Mouse (Mus musculus): ENCODE measurements at regions not wholly inside any gene's neighbourhood (a gene's known extent, or its start where the extent isn't known, plus 50 kb on each side); places are given as distances from the start of the nearest gene placed in this dataset.
"Not testable (repeated sequence)": the region's sequence is repeated elsewhere in the genome, so short reads cannot be mapped to it uniquely, and the experiment has no call there.

GRCm38 (mm10) chr2:48315306-48315705 is 498.6 kb upstream of the Acvr2a start:
- Histone ChIP-seq H3K4me1 (replicated peaks) (no peaks in the 10 kb centered on the region), H3K4me2 (no peak overlapping the region), H3K36me3 (no peaks in the 10 kb centered on the region), H3K27me3 (replicated peaks) (no peaks in the 10 kb centered on the region), H3K9ac (no peak overlapping the region), H3K9me3 (replicated peaks) (no peaks in the 10 kb centered on the region), H3K27ac (ENCODE audit: poor library complexity, severe bottlenecking) (no peak overlapping the region), H3K4me3 (no peak overlapping the region)
- no peak for ATAC-seq (ENCODE audit: insufficient number of reproducible peaks, low FRiP score)
- 87% methylated on average over 3 of the region's 3 CpGs for WGBS

DNA sequence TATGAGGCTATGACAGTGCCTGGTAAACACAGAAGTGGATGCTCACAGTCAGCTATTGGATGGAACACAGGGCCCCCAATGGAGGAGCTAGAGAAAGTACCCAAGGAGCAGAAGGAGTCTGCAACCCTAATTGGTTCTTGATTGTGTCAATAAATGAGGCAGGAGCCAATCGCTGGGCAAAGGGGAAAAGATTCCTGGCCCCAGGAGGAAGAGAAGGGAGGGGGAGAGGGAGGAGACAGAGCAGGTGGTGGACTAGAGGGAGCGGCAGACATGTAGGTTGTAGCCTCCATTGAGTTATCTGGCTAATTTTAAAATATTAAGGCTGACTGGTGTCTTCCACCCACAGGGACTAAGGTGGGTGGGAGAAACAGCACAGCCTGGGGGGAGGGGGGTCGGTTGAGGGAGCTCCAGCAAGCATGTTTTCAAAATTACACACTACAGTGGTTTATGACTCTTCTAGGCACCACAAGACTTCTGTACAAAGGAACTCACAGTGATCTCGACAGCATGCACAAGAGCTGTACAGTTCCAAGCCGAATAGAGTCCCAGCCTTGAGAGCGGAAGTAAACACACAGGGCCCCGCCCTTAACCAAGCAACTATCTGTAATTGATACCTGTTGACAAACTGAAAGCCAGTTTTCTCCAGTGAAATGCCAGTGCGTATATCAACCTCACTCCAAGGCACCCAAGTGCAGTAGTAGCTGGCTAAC is 497.6 kb upstream of the Acvr2a start:
- Histone ChIP-seq H3K27ac (ENCODE audit: poor library complexity, severe bottlenecking) (no peak overlapping the region), H3K4me2 (no peak overlapping the region), H3K4me3 (no peak overlapping the region), H3K9ac (no peak overlapping the region), H3K9me3 (replicated peaks) (no peaks in the 10 kb centered on the region), H3K36me3 (no peaks in the 10 kb centered on the region), H3K27me3 (replicated peaks) (no peaks in the 10 kb centered on the region), H3K4me1 (replicated peaks) (no peaks in the 10 kb centered on the region)
- WGBS: 80% methylated on average over 8 of the region's 8 CpGs
- ATAC-seq (ENCODE audit: insufficient number of reproducible peaks, low FRiP score): no peak

DNA sequence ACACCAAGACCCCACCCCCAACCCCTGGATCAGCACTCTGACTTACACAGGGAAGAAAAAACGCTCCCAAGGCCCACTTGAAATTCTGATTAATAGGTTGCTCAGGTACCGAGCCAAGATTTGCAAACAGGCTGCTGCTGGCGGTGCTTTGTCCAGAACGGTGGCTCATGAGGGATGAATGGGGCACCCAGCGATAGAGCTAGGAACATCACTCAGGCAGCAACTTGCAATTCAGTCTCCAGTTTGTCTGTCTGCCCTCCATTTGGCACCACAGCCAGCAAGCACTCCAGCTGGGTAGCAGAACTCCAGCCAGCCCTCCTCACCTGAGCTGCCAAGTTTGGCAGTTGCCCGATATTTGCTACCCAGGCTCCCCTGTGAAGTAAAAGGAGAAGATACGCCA is 496.1 kb upstream of the Acvr2a start:
- H3K27ac ChIP-seq (ENCODE audit: poor library complexity, severe bottlenecking): no peak overlapping the region
- no peaks in the 10 kb centered on the region for H3K27me3 ChIP-seq (replicated peaks)
- no peak for ATAC-seq (ENCODE audit: insufficient number of reproducible peaks, low FRiP score)
- no peak overlapping the region for H3K4me3 ChIP-seq
- H3K4me1 ChIP-seq (replicated peaks): no peaks in the 10 kb centered on the region
- no peak overlapping the region for H3K9ac ChIP-seq
- H3K4me2 ChIP-seq: no peak overlapping the region
- 64% methylated on average over 7 of the region's 7 CpGs for WGBS
- H3K9me3 ChIP-seq (replicated peaks): no peaks in the 10 kb centered on the region
- H3K36me3 ChIP-seq: no peaks in the 10 kb centered on the region

GRCm38 (mm10) chr2:48318384-48319030 is 495.4 kb upstream of the Acvr2a start:
- Histone ChIP-seq H3K27ac (ENCODE audit: poor library complexity, severe bottlenecking) (no peak overlapping the region), H3K36me3 (no peaks in the 10 kb centered on the region), H3K27me3 (replicated peaks) (no peaks in the 10 kb centered on the region), H3K4me2 (no peak overlapping the region), H3K9ac (no peak overlapping the region), H3K4me1 (replicated peaks) (no peaks in the 10 kb centered on the region), H3K4me3 (no peak overlapping the region), H3K9me3 (replicated peaks) (no peaks in the 10 kb centered on the region)
- no peak for ATAC-seq (ENCODE audit: insufficient number of reproducible peaks, low FRiP score)
- 57% methylated on average over 8 of the region's 8 CpGs for WGBS

GRCm38 (mm10) chr2:48321471-48321870 is 492.4 kb upstream of the Acvr2a start:
- Histone ChIP-seq H3K27ac (ENCODE audit: poor library complexity, severe bottlenecking) (no peak overlapping the region), H3K4me1 (replicated peaks) (no peaks in the 10 kb centered on the region), H3K36me3 (no peaks in the 10 kb centered on the region), H3K9ac (no peak overlapping the region), H3K4me3 (no peak overlapping the region), H3K4me2 (no peak overlapping the region), H3K9me3 (replicated peaks) (no peaks in the 10 kb centered on the region), H3K27me3 (replicated peaks) (no peaks in the 10 kb centered on the region)
- no peak for ATAC-seq (ENCODE audit: insufficient number of reproducible peaks, low FRiP score)
- WGBS: 77% methylated on average over 4 of the region's 4 CpGs

GRCm38 (mm10) chr2:48322278-48322677 is 491.6 kb upstream of the Acvr2a start:
- 67% methylated on average over 5 of the region's 5 CpGs for WGBS
- no peak overlapping the region for H3K4me2 ChIP-seq
- ATAC-seq (ENCODE audit: insufficient number of reproducible peaks, low FRiP score): no peak
- no peaks in the 10 kb centered on the region for H3K27me3 ChIP-seq (replicated peaks)
- H3K36me3 ChIP-seq: no peaks in the 10 kb centered on the region
- H3K4me3 ChIP-seq: no peak overlapping the region
- no peaks in the 10 kb centered on the region for H3K9me3 ChIP-seq (replicated peaks)
- H3K9ac ChIP-seq: no peak overlapping the region
- H3K27ac ChIP-seq (ENCODE audit: poor library complexity, severe bottlenecking): no peak overlapping the region
- H3K4me1 ChIP-seq (replicated peaks): no peaks in the 10 kb centered on the region

- Histone ChIP-seq H3K9ac (no peak overlapping the region), H3K4me2 (no peak overlapping the region), H3K4me1 (replicated peaks) (no peaks in the 10 kb centered on the region), H3K27me3 (replicated peaks) (no peaks in the 10 kb centered on the region), H3K27ac (ENCODE audit: poor library complexity, severe bottlenecking) (no peak overlapping the region), H3K36me3 (no peaks in the 10 kb centered on the region), H3K4me3 (no peak overlapping the region), H3K9me3 (replicated peaks) (no peaks in the 10 kb centered on the region)
- ATAC-seq (ENCODE audit: insufficient number of reproducible peaks, low FRiP score): no peak
Measured at GRCm38 (mm10) chr2:48328204-48328603, 485.7 kb upstream of the Acvr2a start.

DNA sequence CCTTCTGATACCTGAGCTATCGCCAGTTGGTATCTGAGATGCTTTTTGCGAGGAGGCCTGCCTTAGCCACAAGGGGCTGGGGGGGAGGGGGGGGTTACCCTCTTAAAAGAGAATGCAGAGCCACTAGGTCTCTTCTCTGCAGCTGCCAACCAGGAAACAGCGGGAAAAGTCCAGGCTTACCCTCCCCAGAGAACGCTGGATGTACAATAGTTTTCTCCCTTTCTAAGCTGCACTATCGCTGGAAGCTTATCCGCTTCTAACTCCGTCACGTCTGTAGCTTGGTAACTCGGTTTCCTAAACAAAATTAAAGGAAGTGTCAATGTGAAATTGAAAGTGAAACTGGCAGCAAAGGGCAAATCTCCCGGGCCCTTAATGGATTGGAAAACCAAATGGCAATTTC is 481.1 kb upstream of the Acvr2a start:
- Histone ChIP-seq H3K27ac (ENCODE audit: poor library complexity, severe bottlenecking) (no peak overlapping the region), H3K4me1 (replicated peaks) (0 out of 2 replicates have a peak, but pooled peaks cover 3% of the 10 kb centered on the region), H3K9ac (no peak overlapping the region), H3K4me3 (peak overlapping the region; percentile 31), H3K9me3 (replicated peaks) (no peaks in the 10 kb centered on the region), H3K36me3 (no peaks in the 10 kb centered on the region), H3K27me3 (replicated peaks) (no peaks in the 10 kb centered on the region), H3K4me2 (peak overlapping the region; percentile 54)
- ATAC-seq (ENCODE audit: insufficient number of reproducible peaks, low FRiP score): no peak
- WGBS: 41% methylated on average over 10 of the region's 10 CpGs

DNA sequence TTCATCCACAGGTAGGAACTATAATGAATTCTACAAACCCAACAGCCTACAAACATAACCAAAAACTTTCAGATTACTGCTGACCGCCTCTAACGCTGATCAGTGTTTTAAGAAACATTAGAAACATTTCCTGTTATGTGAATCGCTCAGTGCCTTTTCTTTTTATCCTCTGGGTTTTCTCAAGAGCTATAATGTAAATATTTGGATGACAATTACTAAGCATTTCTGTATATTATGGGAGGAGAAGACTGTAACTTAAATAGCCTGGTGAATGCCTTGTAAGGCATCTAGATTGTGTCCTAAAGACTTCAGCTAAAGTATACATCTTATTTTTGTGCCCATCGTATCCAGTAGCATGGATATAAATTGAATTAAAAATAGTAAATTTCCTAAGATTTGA is 465.9 kb upstream of the Acvr2a start:
- no peaks in the 10 kb centered on the region for H3K9me3 ChIP-seq (replicated peaks)
- no peaks in the 10 kb centered on the region for H3K27me3 ChIP-seq (replicated peaks)
- no peak overlapping the region for H3K4me2 ChIP-seq
- no peak for ATAC-seq (ENCODE audit: insufficient number of reproducible peaks, low FRiP score)
- no peak overlapping the region for H3K9ac ChIP-seq
- no peaks in the 10 kb centered on the region for H3K36me3 ChIP-seq
- 77% methylated on average over 4 of the region's 4 CpGs for WGBS
- H3K4me1 ChIP-seq (replicated peaks): no peaks in the 10 kb centered on the region
- H3K4me3 ChIP-seq: no peak overlapping the region
- no peak overlapping the region for H3K27ac ChIP-seq (ENCODE audit: poor library complexity, severe bottlenecking)

DNA sequence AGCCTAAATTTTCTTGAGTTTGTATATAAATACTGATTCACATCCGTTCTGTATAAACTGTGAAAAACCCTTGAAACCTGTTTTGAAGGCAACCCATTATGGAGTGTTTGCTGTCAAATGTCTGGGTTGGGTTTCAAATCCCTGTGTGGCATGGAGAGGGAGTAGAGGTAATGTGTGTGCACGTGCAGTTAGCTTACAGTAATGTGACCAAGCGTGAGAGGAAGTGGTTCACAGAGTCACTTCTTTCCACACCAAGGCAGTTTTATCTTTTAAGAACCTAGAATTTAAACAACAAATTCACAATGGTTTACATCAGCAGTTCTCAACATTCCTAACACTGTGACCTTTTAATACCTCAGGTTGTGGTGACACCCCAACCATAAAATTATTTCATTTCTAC is 464.1 kb upstream of the Acvr2a start:
- Histone ChIP-seq H3K27ac (ENCODE audit: poor library complexity, severe bottlenecking) (no peak overlapping the region), H3K4me1 (replicated peaks) (no peaks in the 10 kb centered on the region), H3K27me3 (replicated peaks) (no peaks in the 10 kb centered on the region), H3K4me3 (no peak overlapping the region), H3K36me3 (no peaks in the 10 kb centered on the region), H3K9me3 (replicated peaks) (no peaks in the 10 kb centered on the region), H3K4me2 (no peak overlapping the region), H3K9ac (no peak overlapping the region)
- WGBS: 76% methylated on average over 3 of the region's 3 CpGs
- ATAC-seq (ENCODE audit: insufficient number of reproducible peaks, low FRiP score): no peak

DNA sequence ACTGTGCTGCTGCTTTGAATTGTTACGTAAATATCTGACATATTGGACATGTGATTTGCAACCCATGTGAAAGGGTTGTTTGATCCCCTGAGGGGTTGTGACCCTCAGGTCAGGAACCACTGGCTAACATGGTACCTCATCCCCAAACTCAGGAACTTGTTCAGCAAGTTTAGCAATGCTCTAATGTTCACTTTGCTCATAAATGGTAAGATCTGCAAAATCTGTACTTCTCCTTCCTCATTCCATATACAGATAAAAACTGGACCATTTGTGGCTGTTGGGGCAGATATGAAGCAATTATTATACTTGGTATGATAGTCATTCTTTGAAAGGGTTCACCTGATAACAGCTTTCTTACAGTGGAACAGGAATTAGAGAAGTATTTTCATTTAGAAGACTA is 463.7 kb upstream of the Acvr2a start:
- H3K36me3 ChIP-seq: no peaks in the 10 kb centered on the region
- ATAC-seq (ENCODE audit: insufficient number of reproducible peaks, low FRiP score): no peak
- WGBS: 84% methylated on average over 1 of the region's 1 CpGs
- H3K4me3 ChIP-seq: no peak overlapping the region
- no peaks in the 10 kb centered on the region for H3K27me3 ChIP-seq (replicated peaks)
- H3K4me1 ChIP-seq (replicated peaks): no peaks in the 10 kb centered on the region
- H3K9me3 ChIP-seq (replicated peaks): no peaks in the 10 kb centered on the region
- no peak overlapping the region for H3K4me2 ChIP-seq
- no peak overlapping the region for H3K9ac ChIP-seq
- no peak overlapping the region for H3K27ac ChIP-seq (ENCODE audit: poor library complexity, severe bottlenecking)

DNA sequence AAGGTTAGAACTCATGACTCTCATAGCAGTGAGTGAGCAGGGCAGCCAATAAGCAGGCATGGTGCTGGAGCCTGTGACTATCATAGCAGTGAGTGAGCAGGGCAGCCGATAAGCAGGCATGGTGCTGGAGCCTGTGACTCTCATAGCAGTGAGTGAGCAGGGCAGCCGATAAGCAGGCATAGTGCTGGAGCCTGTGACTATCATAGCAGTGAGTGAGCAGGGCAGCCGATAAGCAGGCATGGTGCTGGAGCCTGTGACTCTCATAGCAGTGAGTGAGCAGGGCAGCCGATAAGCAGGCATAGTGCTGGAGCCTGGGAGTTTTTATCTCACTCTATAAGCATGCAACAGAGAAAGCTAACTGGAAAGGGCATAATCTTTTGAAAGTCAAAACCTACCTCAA is 442.3 kb upstream of the Acvr2a start:
- H3K36me3 ChIP-seq; H3K4me1 ChIP-seq (replicated peaks); H3K9me3 ChIP-seq (replicated peaks); H3K27me3 ChIP-seq (replicated peaks); H3K4me2 ChIP-seq; H3K9ac ChIP-seq; H3K4me3 ChIP-seq; ATAC-seq (ENCODE audit: insufficient number of reproducible peaks, low FRiP score): not testable (repeated sequence)
- WGBS: 3% methylated on average over 4 of the region's 4 CpGs
- H3K27ac ChIP-seq (ENCODE audit: poor library complexity, severe bottlenecking): peak overlapping the region; percentile 60

Data from heart, embryonic 12.5 days (tissue).